Mouse (Mus musculus) ovary, adult 10 weeks (tissue): ENCODE data around the gene Ramp2. TPM values are rescaled to one million over a fixed set of nuclear protein-coding genes. Genes with fewer than 3 reads are reported as not detected.

Experiments used
- polyA plus RNA-seq: library from polyadenylated mRNA; stranded (reverse); fragments of 350-450 nt; fragmentation: Illumina TruSeq; extraction: RNeasy Lipid Tissue Mini Kit (QIAGEN cat#74804); gene quantifications from one replicate; pipeline ENCODE4 v1.2.3, GENCODE M21; 2014

Ramp2 gene
- polyA plus RNA-seq = 10.1 TPM

DNA sequence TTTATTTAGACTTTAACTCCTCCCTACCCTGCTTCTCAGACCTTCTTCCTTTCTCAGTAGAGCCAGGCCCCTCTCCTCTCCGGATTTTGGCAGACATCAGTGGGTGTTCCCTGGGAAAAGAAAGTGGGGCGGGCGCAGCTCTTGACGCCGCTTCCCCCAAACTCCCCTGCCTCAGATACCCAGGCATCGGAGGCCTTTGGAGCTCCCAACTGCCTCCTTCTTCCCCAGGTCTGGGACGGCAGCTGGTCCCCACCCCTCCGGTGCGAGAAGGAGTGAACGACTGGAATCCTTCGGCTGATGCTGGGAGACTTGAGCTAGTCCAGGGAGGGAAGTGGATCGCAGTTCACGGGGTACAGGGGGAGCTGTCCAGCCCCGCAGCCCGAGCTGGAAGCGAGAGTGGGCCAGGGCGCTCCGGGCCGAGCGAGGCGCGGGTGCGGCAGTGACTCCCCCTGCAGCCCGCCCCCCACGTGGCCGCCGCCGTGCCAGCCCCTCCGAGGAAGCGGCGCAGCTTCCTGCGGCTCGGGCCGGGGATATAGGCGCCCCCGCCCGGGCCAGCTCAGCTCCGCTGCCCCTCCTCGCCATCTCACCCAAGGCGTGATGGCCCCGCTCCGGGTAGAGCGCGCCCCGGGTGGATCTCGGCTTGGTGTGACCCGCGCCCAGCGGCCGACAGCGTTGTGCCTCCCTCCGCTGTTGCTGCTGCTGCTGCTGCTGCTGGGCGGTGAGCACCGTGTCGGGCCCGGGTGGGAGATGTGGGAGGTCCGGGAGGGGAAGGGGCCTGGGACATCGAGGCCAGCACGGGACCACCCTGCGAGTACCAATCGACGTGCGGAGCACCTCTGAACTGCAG is at the start of gene Ramp2:
Gene Ramp2 (plus strand): TSS at position 174 of the 847 bp plus-strand sequence.

DNA sequence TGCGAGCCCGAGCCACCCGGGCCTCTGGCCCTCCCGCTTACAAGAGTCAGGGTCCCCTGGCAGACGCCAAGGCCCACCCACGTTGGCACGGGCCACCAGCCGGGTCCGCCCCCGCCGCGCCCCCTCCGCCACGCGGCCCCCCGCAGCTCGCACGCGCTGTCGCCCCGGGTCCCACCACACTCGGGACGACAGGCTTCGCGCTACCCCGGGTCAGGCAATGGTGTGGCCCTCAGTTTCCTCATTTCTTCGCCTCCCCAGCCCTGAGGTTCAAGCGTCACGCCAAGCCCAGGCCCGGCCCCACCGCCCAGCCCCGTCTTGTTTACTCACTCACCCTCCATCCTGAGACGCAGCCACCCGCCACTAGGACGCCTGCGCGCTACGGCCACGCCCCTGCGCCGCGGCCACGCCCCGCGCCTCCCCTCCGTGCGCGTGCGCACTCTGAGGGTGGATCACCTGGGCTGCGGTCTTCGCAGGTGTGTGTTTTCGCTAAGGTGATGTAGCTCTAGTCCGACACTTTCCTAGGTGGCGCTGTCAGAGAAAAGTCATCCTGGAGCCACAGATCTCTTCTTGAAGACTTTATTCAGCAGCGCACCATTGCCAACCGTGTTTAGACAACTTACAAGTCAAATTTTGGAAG is 19.6 kb upstream of the Ramp2 start, which contains the start of gene Ezh1:
Gene Ezh1 (minus strand): TSS at position 399 of the 637 bp plus-strand sequence.

DNA sequence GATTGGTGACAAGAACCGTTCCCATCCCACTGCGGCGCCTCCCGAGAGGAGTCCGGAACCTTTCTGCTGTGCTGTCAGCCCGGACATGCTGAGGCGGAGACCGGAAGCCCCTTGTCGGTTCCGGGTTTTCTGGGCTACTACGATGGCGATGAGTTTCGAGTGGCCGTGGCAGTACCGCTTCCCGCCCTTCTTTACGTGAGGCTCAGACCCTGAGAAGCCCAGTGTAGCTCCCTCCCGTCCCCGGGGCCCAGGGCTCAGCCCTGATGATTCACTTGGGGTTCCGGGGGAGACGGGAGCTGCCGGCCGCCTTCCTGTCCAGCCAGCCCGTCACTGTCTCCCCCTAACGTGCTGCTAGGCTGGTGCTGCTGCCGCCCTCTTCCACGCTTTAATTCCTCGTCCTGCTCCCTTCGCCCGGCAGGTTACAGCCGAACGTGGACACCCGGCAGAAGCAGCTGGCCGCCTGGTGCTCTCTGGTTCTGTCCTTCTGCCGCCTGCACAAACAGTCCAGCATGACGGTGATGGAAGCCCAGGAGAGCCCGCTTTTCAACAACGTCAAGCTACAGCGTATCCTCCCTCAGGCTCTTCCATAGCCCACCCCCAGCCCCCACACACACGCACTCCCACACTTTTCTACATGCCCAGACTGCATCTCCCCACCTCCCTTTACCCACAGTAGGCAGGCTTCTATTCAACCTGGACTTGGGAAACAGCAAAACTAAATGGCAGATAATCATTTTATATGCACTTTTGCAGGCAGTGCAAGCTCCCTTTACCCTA is 8.0 kb downstream of the Ramp2 start, which contains the start of gene Vps25:
Gene Vps25 (plus strand): TSS at position 95 of the 777 bp plus-strand sequence.

DNA sequence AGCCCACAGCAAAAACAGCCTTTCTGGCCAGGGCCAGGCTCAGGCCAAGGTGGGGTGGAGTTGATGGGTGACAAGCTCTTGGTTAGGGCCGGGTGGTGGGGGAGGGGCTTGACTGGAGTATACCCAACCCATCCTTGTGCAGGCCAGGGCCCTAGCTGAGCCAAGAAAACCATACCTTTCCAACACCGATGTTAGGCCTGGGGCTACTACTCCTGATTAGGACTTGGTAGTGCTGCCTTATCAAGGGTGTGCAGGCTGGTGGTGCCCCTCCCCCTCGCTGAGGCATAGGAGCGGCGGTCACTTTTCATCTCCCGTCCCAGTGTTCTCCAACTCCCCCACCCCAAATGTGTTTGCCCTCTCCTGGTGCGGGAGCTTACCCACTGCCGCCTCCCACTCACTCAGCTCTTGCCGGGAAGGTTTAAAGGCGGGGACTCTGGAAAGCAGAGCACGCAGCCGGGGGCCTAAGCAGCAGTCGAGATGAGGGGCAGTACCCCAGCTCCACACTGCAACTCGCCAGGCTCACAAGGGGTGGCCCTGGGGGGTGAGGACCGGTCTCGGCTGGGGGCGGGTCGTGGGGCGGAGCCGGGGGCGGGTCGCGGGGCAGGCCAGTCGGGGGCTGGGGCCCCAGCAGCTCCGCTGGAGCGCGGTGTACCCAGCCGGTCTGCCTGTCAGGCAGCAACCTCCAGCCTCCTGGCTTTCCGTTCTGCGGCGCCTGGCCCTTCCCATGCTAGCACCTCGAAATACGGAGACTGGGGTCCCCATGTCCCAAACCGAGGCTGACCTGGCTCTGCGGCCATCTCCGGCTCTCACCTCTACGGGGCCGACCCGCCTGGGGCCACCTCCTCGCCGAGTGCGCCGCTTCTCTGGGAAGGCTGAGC is 14.4 kb downstream of the Ramp2 start, which contains the start of gene Wnk4:
Gene Wnk4 (plus strand): TSS at position 620 of the 878 bp plus-strand sequence.

DNA sequence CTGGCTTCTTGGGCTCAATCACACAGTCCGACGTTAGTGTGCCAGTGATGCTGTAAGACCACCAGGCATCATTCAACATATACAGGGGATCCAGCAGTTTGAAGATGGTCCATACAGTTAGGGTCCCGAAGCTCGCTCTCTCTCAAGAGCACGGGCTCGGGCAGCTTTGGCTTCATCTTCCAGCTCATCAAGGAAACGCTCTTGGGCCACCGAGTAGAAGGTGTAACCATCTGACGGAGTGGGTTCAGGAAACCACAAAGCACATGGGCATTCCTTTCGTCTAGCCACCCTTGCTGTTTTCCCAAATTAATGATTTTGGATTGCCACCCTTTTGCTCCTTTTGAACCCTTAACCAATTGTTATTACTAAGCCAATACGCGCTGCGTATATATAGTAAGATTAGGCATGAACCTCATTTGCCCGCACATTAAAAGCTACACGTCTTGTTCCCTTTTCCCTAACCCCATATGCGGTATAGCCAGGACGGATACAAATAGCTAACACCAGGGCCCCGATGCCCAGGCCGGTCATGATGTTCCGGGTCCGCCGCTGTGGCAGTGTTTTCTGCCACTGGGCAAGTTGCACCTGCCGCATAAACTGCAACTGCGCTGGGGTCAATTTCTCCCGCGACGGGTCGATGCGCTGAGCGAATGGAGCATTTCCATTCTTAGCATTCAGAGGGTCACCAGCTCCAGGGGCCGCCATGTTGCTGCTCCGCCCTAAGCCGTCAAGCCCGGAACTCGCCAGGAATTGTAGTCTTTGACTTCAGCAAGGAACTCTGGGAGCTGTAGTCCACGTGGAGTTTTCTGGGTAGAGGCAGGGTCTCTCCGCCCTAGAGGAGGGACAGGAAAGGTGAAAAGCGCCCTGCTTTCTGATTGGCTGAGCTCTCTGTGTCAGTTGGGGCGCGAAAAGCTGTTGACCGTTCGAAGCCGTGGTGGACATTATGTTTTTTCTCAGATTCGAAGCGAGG is 32.7 kb downstream of the Ramp2 start, which contains the start of the genes Cntd1 and Coa3:
Gene Cntd1 (plus strand): TSS at position 790 of the 970 bp plus-strand sequence.
Gene Coa3 (minus strand): TSS at position 892 of the 970 bp plus-strand sequence.

DNA sequence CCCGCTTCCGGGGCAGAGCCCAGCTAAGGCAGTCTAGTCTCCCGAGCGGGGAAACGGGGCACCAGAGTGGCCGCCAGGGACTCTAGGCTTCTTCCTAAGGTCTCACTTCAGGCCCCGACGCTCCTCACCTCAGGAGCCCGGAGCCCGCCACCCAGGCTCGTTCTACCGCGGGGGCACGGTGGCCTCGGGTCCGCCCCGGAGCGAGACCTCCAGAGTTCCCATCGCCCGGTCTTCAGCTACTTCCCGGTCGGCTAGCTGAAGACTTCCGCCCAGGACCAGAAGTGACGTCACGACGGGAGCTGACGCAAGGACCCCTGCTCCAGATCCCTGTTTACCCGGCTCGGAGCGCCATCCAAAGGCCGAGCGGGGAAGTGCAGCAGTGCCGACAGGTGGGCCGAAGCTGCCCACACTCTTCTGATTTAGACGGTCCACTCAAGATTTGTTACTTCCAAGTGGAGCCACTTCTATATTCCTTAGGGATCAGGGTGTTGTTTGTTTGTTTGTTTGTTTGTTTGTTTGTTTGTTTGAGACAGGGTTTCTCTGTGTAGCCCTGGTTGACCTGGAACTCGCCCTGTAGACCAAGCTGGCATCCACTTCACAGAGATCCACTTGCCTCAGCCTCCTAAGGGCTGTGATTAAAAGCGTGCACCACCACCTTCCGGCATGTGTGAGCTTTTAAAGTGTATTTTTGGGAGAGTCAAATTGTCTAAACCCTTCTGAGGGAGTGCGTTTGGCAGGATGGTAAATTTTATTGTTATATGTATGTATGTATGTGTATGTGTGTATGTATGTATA is 56.4 kb downstream of the Ramp2 start, which contains the start of gene Becn1:
Gene Becn1 (minus strand): TSS at position 283 of the 795 bp plus-strand sequence.

Other genes with a start within 250 kb of the Ramp2 start
- 64.6 TPM for gene Atp6v0a1, start 236.6 kb upstream of the Ramp2 start, polyA plus RNA-seq
- 1.3 TPM for gene Naglu, start 176.0 kb upstream of the Ramp2 start, polyA plus RNA-seq
- gene Hsd17b1, start 167.6 kb upstream of the Ramp2 start, polyA plus RNA-seq = 159 TPM
- 6.9 TPM for gene Coasy, start 163.5 kb upstream of the Ramp2 start, polyA plus RNA-seq
- 28.9 TPM for gene Mlx, start 158.8 kb upstream of the Ramp2 start, polyA plus RNA-seq
- 10.6 TPM for gene Psmc3ip, start 150.6 kb upstream of the Ramp2 start, polyA plus RNA-seq
- gene Retreg3, start 126.1 kb upstream of the Ramp2 start, polyA plus RNA-seq = 48.5 TPM
- 1.2 TPM for gene Tubg1, start 126.1 kb upstream of the Ramp2 start, polyA plus RNA-seq
- not detected for gene Tubg2, start 90.1 kb upstream of the Ramp2 start, polyA plus RNA-seq
- 0.48 TPM for gene Cntnap1, start 75.5 kb upstream of the Ramp2 start, polyA plus RNA-seq
- gene Plekhh3, start 74.7 kb upstream of the Ramp2 start, polyA plus RNA-seq = 0.48 TPM
- not detected for gene Ccr10, start 70.6 kb upstream of the Ramp2 start, polyA plus RNA-seq
- 28.3 TPM for gene Ezh1, start 19.6 kb upstream of the Ramp2 start, polyA plus RNA-seq
- 62.5 TPM for gene Vps25, start 7.7 kb downstream of the Ramp2 start, polyA plus RNA-seq
- gene Wnk4, start 14.5 kb downstream of the Ramp2 start, polyA plus RNA-seq = not detected
- gene Cntd1, start 33.0 kb downstream of the Ramp2 start, polyA plus RNA-seq = 1.3 TPM
- gene Coa3, start 33.1 kb downstream of the Ramp2 start, polyA plus RNA-seq = 3.5 TPM
- gene Becn1, start 56.3 kb downstream of the Ramp2 start, polyA plus RNA-seq = 83.0 TPM
- 240 TPM for gene Psme3, start 70.2 kb downstream of the Ramp2 start, polyA plus RNA-seq
- gene Aoc2, start 79.0 kb downstream of the Ramp2 start, polyA plus RNA-seq = 0.26 TPM
- gene Aoc3, start 84.6 kb downstream of the Ramp2 start, polyA plus RNA-seq = 59.7 TPM
- not detected for gene G6pc, start 121.5 kb downstream of the Ramp2 start, polyA plus RNA-seq
- gene Aarsd1, start 171.6 kb downstream of the Ramp2 start, polyA plus RNA-seq = 8.1 TPM
- not detected for gene Gm27029, start 178.8 kb downstream of the Ramp2 start, polyA plus RNA-seq
- 3.1 TPM for gene Rundc1, start 179.1 kb downstream of the Ramp2 start, polyA plus RNA-seq
- 3.0 TPM for gene Ptges3l, start 179.3 kb downstream of the Ramp2 start, polyA plus RNA-seq
- gene Rpl27, start 196.3 kb downstream of the Ramp2 start, polyA plus RNA-seq = 91.3 TPM
- gene Ifi35, start 202.4 kb downstream of the Ramp2 start, polyA plus RNA-seq = 0.68 TPM
- 31.6 TPM for gene Rnd2, start 219.0 kb downstream of the Ramp2 start, polyA plus RNA-seq
- gene Vat1, start 220.2 kb downstream of the Ramp2 start, polyA plus RNA-seq = 1.8 TPM